Mouse (Mus musculus) erythroblast, embryonic 14.5 days (primary cell): Measurements from ENCODE around the gene Fmo5.

ENCODE experiments used
- GATA1 ChIP-seq: IDR thresholded peaks from 2 replicates; pipeline ENCODE4 v1.6.1; 2012; ENCODE audit warnings: low read length, inconsistent platforms, mixed read lengths
- TAL1 ChIP-seq: IDR thresholded peaks from 3 replicates; pipeline ENCODE4 v1.6.1; 2012; ENCODE audit warnings: low read length, inconsistent platforms, mixed read lengths

DNA sequence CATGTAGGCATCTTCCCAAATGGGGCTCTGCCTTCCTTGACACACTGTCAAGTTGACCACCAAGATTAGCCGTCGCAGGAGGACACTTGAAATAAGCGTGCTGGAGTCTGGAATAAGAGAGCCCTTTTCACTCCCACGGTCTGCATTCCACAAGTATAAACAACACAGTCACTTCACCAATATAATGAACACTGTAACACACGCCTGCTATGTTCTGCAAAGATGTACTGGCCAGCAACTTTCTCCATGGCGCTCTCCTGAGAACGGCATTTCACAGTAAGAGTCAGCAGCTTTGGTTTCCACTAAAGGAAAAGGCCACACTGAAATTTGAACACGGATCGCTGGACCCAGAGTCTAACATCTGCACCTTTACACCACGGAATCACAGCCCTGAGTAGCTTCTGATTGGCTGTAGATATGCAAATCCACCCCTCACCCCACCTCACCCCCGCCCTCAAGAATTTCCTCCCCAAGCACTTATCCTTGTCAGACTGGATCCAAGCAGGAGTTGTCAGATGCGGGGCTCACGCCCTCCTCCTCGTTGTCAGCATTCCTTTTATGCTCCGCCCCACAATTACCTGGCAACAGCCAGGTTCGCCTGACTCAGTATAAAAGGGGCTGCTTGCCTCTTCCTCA is 55.1 kb downstream of the Fmo5 start:
- TF ChIP-seq GATA1 (no peak), TAL1 (no peak)
